Mouse (Mus musculus) testis, postnatal 14 days (tissue): Measurements from ENCODE around the gene Aff3.

Experiments
- DNase-seq: peaks from one replicate; pipeline ENCODE4 v3.0.0; 2021; ENCODE audit warnings: low spot score

The Aff3 gene

GRCm38 (mm10) chr1:38171874-38172273, 492.9 kb downstream of the Aff3 start:
- DNase-seq: no peak

GRCm38 (mm10) chr1:38165696-38166095, 499.1 kb downstream of the Aff3 start:
- no peak for DNase-seq

- DNase-seq: no peak
Measured at GRCm38 (mm10) chr1:38150086-38150485, 514.7 kb downstream of the Aff3 start.

GRCm38 (mm10) chr1:38146008-38146407, 518.7 kb downstream of the Aff3 start:
- DNase-seq: no peak

GRCm38 (mm10) chr1:38141371-38141770, 523.4 kb downstream of the Aff3 start:
- no peak for DNase-seq

- no peak for DNase-seq
Measured at GRCm38 (mm10) chr1:38140911-38141310, 523.8 kb downstream of the Aff3 start.

- DNase-seq: no peak
Measured at GRCm38 (mm10) chr1:38139396-38139795, 525.4 kb downstream of the Aff3 start.

- DNase-seq: peak; percentile 29
Measured at GRCm38 (mm10) chr1:38132942-38133341, 531.8 kb downstream of the Aff3 start.

- peak; percentile 53 for DNase-seq
Measured at GRCm38 (mm10) chr1:38130715-38131483, 533.9 kb downstream of the Aff3 start.

GRCm38 (mm10) chr1:38129501-38130267, 535.1 kb downstream of the Aff3 start, which contains the start of gene Rev1:
Gene Rev1 (minus strand): TSS chr1:38129801.
- DNase-seq: peak; percentile 94

GRCm38 (mm10) chr1:38128919-38129436, 535.8 kb downstream of the Aff3 start:
- DNase-seq: peak; percentile 66
